Mouse (Mus musculus) yolk sac, embryonic 10.5 days (tissue): Measurements from ENCODE around the gene Gm20696.

Experiments
- DNase-seq: peaks from one replicate; pipeline ENCODE4 v3.0.0-alpha.2; 2017; ENCODE audit warnings: low spot score

Gene Gm20696

GRCm38 (mm10) chr6:99666318-99667171 is at the start of gene Gm20696, which contains the start of gene Eif4e3:
Gene Gm20696, minus strand, starts transcription at chr6:99666797.
Gene Eif4e3, minus strand, starts transcription at chr6:99666771.
- peak; percentile 76 for DNase-seq

- DNase-seq = no peak
Measured at GRCm38 (mm10) chr6:99715913-99716312, 49.3 kb upstream of the Gm20696 start.

- DNase-seq = no peak
Measured at GRCm38 (mm10) chr6:99715191-99715590, 48.6 kb upstream of the Gm20696 start.

- no peak for DNase-seq
Measured at GRCm38 (mm10) chr6:99713256-99713655, 46.7 kb upstream of the Gm20696 start.

- no peak for DNase-seq
Measured at GRCm38 (mm10) chr6:99711576-99712101, 45.0 kb upstream of the Gm20696 start.

- DNase-seq = no peak
Measured at GRCm38 (mm10) chr6:99700484-99700883, 33.9 kb upstream of the Gm20696 start.

- DNase-seq = no peak
Measured at GRCm38 (mm10) chr6:99692916-99693841, 26.6 kb upstream of the Gm20696 start.

- DNase-seq = peak; percentile 21
Measured at GRCm38 (mm10) chr6:99692206-99692915, 25.8 kb upstream of the Gm20696 start, which contains the start of gene Gpr27. Gene Gpr27, plus strand, starts transcription at chr6:99692679.

GRCm38 (mm10) chr6:99691666-99692205 is 25.1 kb upstream of the Gm20696 start:
- no peak for DNase-seq

- no peak for DNase-seq
Measured at GRCm38 (mm10) chr6:99688513-99688912, 21.9 kb upstream of the Gm20696 start.

GRCm38 (mm10) chr6:99684899-99685298 is 18.3 kb upstream of the Gm20696 start:
- DNase-seq = no peak

- no peak for DNase-seq
Measured at GRCm38 (mm10) chr6:99683974-99684373, 17.4 kb upstream of the Gm20696 start.

GRCm38 (mm10) chr6:99678108-99678507 is 11.5 kb upstream of the Gm20696 start:
- DNase-seq = no peak

- no peak for DNase-seq
Measured at GRCm38 (mm10) chr6:99677325-99677724, 10.7 kb upstream of the Gm20696 start.

GRCm38 (mm10) chr6:99674482-99674881 is 7.9 kb upstream of the Gm20696 start:
- no peak for DNase-seq

GRCm38 (mm10) chr6:99671768-99672167 is 5.2 kb upstream of the Gm20696 start:
- DNase-seq = no peak

GRCm38 (mm10) chr6:99670481-99671119 is 4.0 kb upstream of the Gm20696 start:
- peak; percentile 28 for DNase-seq

- DNase-seq = no peak
Measured at GRCm38 (mm10) chr6:99669481-99670325, 3.1 kb upstream of the Gm20696 start.

- DNase-seq = peak; percentile 14
Measured at GRCm38 (mm10) chr6:99667290-99667689, 693 bp upstream of the Gm20696 start.
